Mouse (Mus musculus) forebrain, postnatal 0 days (tissue): ENCODE measurements around the gene Myo18b. TPM values are rescaled to one million over a fixed set of nuclear protein-coding genes. Genes with fewer than 3 reads are reported as not detected.

ENCODE experiments used
- ATAC-seq: fragments of 200-750 bp; cut with Nextera tagmentation; 2 replicates; pipeline ENCODE4 v1.8.0; 2017; ENCODE audit warnings: mild to moderate bottlenecking, moderate library complexity
- DNase-seq: peaks from one replicate; pipeline ENCODE4 v3.0.0-alpha.2; 2015
- H3K27ac ChIP-seq: fragments of 300-500 bp; sonication (generic); 2 replicates; pipeline ENCODE4 v1.5.1; 2014; ENCODE audit warnings: low read depth, mild to moderate bottlenecking, antibody characterized with exemption, low read length, moderate library complexity, mixed read lengths
- H3K27me3 ChIP-seq: fragments of 300-500 bp; sonication (generic); 2 replicates; pipeline ENCODE4 v1.6.1; 2014; ENCODE audit warnings: mild to moderate bottlenecking, low read length, mixed read lengths; ENCODE audit not compliant: insufficient read depth
- H3K36me3 ChIP-seq: fragments of 300-500 bp; sonication (generic); 2 replicates; pipeline ENCODE4 v1.6.1; 2014; ENCODE audit warnings: mild to moderate bottlenecking, moderate library complexity; ENCODE audit not compliant: insufficient read depth
- H3K4me1 ChIP-seq: fragments of 300-500 bp; sonication (generic); 2 replicates; pipeline ENCODE4 v1.6.1; 2014; ENCODE audit warnings: antibody characterized with exemption; ENCODE audit not compliant: insufficient read depth
- H3K4me2 ChIP-seq: fragments of 300-500 bp; sonication (generic); 2 replicates; pipeline ENCODE4 v1.6.1; 2014; ENCODE audit warnings: low read depth, mild to moderate bottlenecking, moderate library complexity
- H3K4me3 ChIP-seq: fragments of 300-500 bp; sonication (generic); 2 replicates; pipeline ENCODE4 v1.5.1; 2014; ENCODE audit warnings: low read depth, low read length, mixed read lengths
- H3K9ac ChIP-seq: fragments of 300-500 bp; sonication (generic); 2 replicates; pipeline ENCODE4 v1.6.1; 2014; ENCODE audit warnings: mild to moderate bottlenecking
- H3K9me3 ChIP-seq: fragments of 300-500 bp; sonication (generic); 2 replicates; pipeline ENCODE4 v1.6.1; 2016; ENCODE audit warnings: low read length
- CTCF ChIP-seq: sonication (generic); IDR thresholded peaks from 2 replicates; pipeline ENCODE4 v1.5.1; 2016; ENCODE audit warnings: antibody characterized with exemption, control low read depth, low read depth
- WGBS: fragments of 180-500 bp; shearing (Covaris S2); extraction: QIAGEN DNeasy Blood & Tissue Kit; methylation state at CpG from one replicate; pipeline ENCODE4 v1.1.7; 2014; 5-methylcytosine and 5-hydroxymethylcytosine counted together
- polyA plus RNA-seq: library from polyadenylated mRNA; unstranded; fragments of >200 nt; fragmentation: Nextera tagmentation; extraction: Ambion mirVana; gene quantifications from 2 replicates; pipeline ENCODE4 v1.2.1, GENCODE M21; 2015
- total RNA-seq: library from RNA; depleted of rRNA; stranded (reverse); fragments of >200 nt; gene quantifications from 2 replicates; pipeline ENCODE4 v1.2.3, GENCODE M21; 2014

Gene Myo18b
- total and polyA plus RNA-seq, 2 experiments from 2014 or later: 1.6 to 2.0 TPM

DNA sequence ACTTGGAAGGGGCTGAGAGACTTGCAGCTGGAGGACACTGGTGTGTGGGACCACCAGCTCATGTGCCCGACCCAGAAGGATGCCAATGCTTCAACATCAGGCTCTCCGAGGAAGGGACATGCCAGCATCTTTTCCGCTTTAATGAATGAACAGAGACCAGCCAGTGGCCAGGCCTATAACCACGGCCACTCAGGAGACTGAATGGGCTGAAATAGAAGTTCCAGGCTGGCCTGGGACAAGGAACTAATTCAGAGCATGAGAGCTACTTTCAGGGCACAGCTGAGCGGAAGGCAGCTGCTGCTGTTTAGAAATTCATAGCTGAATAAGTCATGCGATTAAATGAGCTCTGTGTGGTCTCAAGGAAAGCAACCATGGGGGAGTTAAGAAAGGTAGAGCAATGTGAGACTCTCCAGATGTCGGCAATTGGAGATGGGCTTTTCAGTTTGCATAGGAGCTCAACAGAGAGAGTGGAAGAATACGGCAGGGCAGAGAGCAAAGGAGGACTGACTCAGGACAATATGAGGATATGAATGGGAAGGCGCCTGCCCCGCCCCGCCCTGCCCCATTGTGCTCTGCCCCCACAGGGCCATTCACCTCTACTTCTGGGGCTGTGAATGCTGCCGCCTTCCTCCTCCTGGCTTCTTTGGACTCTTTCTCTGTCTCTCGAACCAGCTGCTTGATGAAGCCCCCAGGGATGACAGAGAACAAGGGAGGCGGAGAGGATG lies 18.6 kb downstream of the Myo18b start:
- Histone ChIP-seq H3K27ac (no peak overlapping the region), H3K4me2 (no peak overlapping the region), H3K27me3 (no peaks in the 10 kb centered on the region), H3K36me3 (no peaks in the 10 kb centered on the region), H3K4me3 (no peak overlapping the region), H3K4me1 (no peaks in the 10 kb centered on the region), H3K9ac (no peak overlapping the region), H3K9me3 (no peaks in the 10 kb centered on the region)
- no peak for TF ChIP-seq CTCF
- ATAC-seq (peak; percentile 69), DNase-seq (peak; percentile 66)
- WGBS: 43% methylated on average over 14 of the region's 14 CpGs

DNA sequence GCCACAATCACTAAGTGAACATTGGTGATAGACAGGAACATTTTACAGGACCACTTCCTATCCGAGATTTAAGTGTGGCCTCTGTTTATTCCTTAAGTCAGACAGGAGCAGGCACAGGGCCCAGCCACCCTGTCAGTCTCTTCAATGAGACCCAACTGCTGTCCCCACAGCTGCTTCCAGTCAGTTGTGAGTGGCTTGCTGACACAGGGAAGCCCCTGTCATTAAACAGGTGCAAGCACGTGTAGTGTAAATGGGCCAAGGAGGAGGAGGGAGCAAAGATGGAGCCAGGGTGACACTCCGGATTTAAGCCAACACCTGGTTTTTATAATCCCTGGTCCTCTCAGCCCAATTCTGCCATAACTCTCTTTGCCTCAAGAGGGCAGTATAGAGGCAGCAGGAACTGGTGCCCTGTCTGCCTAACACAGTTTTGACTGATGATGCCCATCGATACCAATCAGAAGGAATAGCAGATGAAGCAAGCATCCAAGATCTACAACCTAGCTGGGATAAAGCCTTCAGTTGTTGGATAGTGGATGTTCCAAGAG lies 19.2 kb downstream of the Myo18b start:
- no peak overlapping the region for H3K4me3 ChIP-seq
- H3K27ac ChIP-seq: no peak overlapping the region
- TF ChIP-seq CTCF: peak; percentile 90
- no peaks in the 10 kb centered on the region for H3K36me3 ChIP-seq
- H3K27me3 ChIP-seq: no peaks in the 10 kb centered on the region
- no peak overlapping the region for H3K4me2 ChIP-seq
- no peaks in the 10 kb centered on the region for H3K4me1 ChIP-seq
- WGBS: 26% methylated on average over 4 of the region's 4 CpGs
- no peak overlapping the region for H3K9ac ChIP-seq
- DNase-seq (no peak), ATAC-seq (peak; percentile 20; the same call in 1 of the 2 replicates)
- H3K9me3 ChIP-seq: no peaks in the 10 kb centered on the region

DNA sequence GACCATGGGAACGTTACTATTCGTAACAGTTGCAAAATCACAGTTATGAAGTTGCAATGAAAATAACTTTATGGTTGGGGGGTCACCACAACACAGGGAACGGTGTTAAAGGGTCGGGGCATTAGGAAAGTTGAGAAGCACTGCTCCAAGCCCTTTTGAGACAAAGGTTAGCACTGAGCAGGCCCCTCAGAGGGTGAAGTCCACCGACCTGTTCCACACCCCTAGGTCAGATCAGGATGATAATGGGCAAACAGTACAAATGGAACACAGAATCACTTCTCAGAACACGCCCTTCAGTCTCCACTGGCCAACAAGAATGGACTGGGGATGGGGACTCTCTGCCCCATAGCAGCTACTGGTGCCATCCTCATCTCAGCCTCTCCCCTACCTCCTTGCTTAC lies 23.2 kb downstream of the Myo18b start:
- no peak for DNase-seq
- Histone ChIP-seq H3K36me3 (no peaks in the 10 kb centered on the region), H3K4me1 (no peaks in the 10 kb centered on the region), H3K4me3 (no peak overlapping the region), H3K27ac (no peak overlapping the region), H3K4me2 (no peak overlapping the region), H3K9me3 (no peaks in the 10 kb centered on the region), H3K27me3 (no peaks in the 10 kb centered on the region), H3K9ac (no peak overlapping the region)
- ATAC-seq: no peak
- no peak for TF ChIP-seq CTCF
- WGBS: 84% methylated on average over 6 of the region's 6 CpGs

DNA sequence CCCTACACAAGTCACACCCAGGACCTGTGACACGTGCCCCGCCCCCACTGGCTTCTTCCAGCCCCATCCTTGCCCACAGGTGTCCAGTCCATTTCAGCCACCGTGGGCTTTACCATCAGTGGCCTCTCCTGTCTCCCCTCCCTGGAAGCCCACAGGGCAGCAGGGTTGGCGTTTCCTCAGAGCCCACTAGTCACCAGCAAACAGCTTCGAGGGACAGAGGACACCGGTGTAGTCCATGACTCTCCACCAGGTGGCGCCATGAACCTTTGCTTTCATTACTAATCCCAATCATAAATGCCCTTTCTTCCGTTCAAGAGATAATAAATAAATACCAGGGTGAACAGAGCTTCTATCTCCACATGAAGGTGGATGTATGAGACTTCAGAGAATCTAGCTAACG lies 25.4 kb downstream of the Myo18b start:
- H3K9me3 ChIP-seq: no peaks in the 10 kb centered on the region
- peak; percentile 67 for ATAC-seq
- H3K36me3 ChIP-seq: no peaks in the 10 kb centered on the region
- WGBS: 21% methylated on average over 9 of the region's 9 CpGs
- H3K4me1 ChIP-seq: no peaks in the 10 kb centered on the region
- peak; percentile 87 for DNase-seq
- H3K27me3 ChIP-seq: no peaks in the 10 kb centered on the region
- H3K27ac ChIP-seq: no peak overlapping the region
- TF ChIP-seq CTCF: peak; percentile 93
- H3K4me3 ChIP-seq: no peak overlapping the region
- H3K4me2 ChIP-seq: no peak overlapping the region
- no peak overlapping the region for H3K9ac ChIP-seq

DNA sequence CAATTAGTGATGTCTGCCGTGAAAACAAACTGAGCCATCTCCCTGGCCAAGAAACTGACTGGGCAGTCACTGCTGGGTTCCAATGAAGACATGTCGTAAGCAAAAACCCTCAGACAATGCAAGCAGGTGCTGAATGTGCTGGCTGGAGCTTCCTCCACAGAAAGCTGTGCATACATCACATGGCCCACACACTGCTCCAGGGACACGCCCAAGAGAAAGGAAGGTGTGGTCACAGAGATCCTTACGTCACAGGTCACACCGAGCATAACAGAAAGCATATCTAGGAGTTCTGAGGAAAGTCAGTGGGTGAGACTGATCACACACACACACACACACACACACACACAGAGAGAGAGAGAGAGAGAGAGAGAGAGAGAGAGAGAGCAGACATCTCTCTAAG lies 27.5 kb downstream of the Myo18b start:
- Histone ChIP-seq H3K4me1 (no peaks in the 10 kb centered on the region), H3K4me2 (no peak overlapping the region), H3K9ac (no peak overlapping the region), H3K27ac (no peak overlapping the region), H3K27me3 (no peaks in the 10 kb centered on the region), H3K36me3 (no peaks in the 10 kb centered on the region), H3K4me3 (no peak overlapping the region), H3K9me3 (no peaks in the 10 kb centered on the region)
- TF ChIP-seq CTCF: no peak
- ATAC-seq (no peak), DNase-seq (no peak)
- 82% methylated on average over 5 of the region's 5 CpGs for WGBS

DNA sequence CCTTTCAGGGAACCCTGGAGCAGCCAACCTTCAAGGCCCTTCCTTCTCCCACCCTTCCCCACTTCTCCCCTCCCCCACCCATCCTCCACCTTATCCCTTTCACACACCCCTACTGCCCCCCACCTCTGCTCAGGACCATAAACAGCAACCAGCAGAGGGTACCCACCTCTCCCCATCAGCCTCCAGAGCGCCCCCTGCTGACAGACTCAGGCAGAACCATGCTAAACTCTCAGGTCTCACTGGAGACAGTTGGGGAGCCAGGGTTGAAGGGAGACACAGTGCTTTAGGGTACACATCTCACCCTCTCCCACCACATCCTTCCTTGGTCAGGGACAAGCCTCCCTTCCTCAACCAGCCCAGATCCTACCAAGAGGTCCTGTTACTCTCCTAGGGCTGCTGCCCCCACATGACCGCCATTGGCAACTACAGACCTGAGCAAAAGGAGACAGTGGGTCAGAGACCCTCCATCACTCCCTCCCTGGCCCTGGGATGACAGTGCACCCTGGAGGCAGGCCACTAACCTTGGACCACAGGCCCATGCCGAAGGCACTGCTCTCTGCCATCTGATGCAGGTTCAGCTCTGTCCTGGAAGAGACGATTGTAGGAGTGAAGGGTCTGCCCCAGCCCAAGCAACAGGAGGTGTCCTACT lies 31.3 kb downstream of the Myo18b start:
- Histone ChIP-seq H3K27ac (no peak overlapping the region), H3K27me3 (no peaks in the 10 kb centered on the region), H3K36me3 (no peaks in the 10 kb centered on the region), H3K4me2 (no peak overlapping the region), H3K4me3 (no peak overlapping the region), H3K9ac (no peak overlapping the region), H3K9me3 (no peaks in the 10 kb centered on the region), H3K4me1 (0 out of 2 replicates have a peak, but pooled peaks cover 4% of the 10 kb centered on the region)
- ATAC-seq (no peak; the same call in 1 of the 2 replicates), DNase-seq (peak; percentile 50)
- 47% methylated on average over 4 of the region's 4 CpGs for WGBS
- peak; percentile 69 for TF ChIP-seq CTCF
